8 mouse cellular contexts compared by ENCODE assay signal in genomic region chr9:20951441-20951840, GRCm38 (mm10). TPM values are rescaled to one million over a fixed set of nuclear protein-coding genes. Genes with fewer than 3 reads are reported as not detected.
DNase-seq lines count a peak whose midpoint lies in the region; ATAC-seq and TF ChIP-seq lines count a peak whose summit lies in the region.

No protein-coding gene starts in this region.

- WGBS in forebrain, embryonic 14.5 days: 13% methylated on average over 14 of the region's 14 CpGs
- 5% methylated on average over 14 of the region's 14 CpGs for WGBS in lung, embryonic 15.5 days
- WGBS in stomach, postnatal 0 days: 3% methylated on average over 14 of the region's 14 CpGs

- H3K4me1 ChIP-seq in forebrain, embryonic 14.5 days (ENCODE audit: control insufficient read depth, insufficient read depth, low read length): peaks cover 8% of the 10 kb centered on the region; the same call in 1 of the 2 replicates
- H3K4me1 ChIP-seq in lung, embryonic 15.5 days: peaks cover 28% of the 10 kb centered on the region
- no peaks in the 10 kb centered on the region for H3K4me1 ChIP-seq in stomach, postnatal 0 days (replicated peaks; ENCODE audit: control insufficient read depth, insufficient read depth)

- peak overlapping the region; percentile 85 for H3K9ac ChIP-seq in forebrain, embryonic 14.5 days (ENCODE audit: low read length)
- H3K9ac ChIP-seq in lung, embryonic 15.5 days: peak overlapping the region; percentile 87
- peak overlapping the region; percentile 80 for H3K9ac ChIP-seq in stomach, postnatal 0 days (ENCODE audit: low read length)

- TF ChIP-seq EP300 in stomach, postnatal 0 days (optimal IDR thresholded peaks at IDR 0.05): no peak

- no peaks in the 10 kb centered on the region for H3K27me3 ChIP-seq in forebrain, embryonic 14.5 days (replicated peaks; ENCODE audit: control insufficient read depth, insufficient read depth, low read length)
- H3K27me3 ChIP-seq in lung, embryonic 15.5 days: no peaks in the 10 kb centered on the region
- H3K27me3 ChIP-seq in stomach, postnatal 0 days (ENCODE audit: control insufficient read depth, insufficient read depth, low read length): no peaks in the 10 kb centered on the region

- H3K9me3 ChIP-seq in forebrain, embryonic 14.5 days (replicated peaks; ENCODE audit: control insufficient read depth, low read length): no peaks in the 10 kb centered on the region
- no peaks in the 10 kb centered on the region for H3K9me3 ChIP-seq in lung, embryonic 15.5 days
- no peaks in the 10 kb centered on the region for H3K9me3 ChIP-seq in stomach, postnatal 0 days (ENCODE audit: control insufficient read depth, low read length)

- peak overlapping the region; percentile 80 for H3K4me3 ChIP-seq in forebrain, embryonic 14.5 days (ENCODE audit: low read depth, low read length)
- peak overlapping the region; percentile 76 for H3K4me3 ChIP-seq in lung, embryonic 15.5 days
- H3K4me3 ChIP-seq in stomach, postnatal 0 days (ENCODE audit: low read depth, low read length): peak overlapping the region; percentile 66

- TF ChIP-seq CTCF in stomach, postnatal 0 days (IDR thresholded peaks at IDR 0.05; ENCODE audit: low read depth): no peak

- no peak overlapping the region for H3K27ac ChIP-seq in forebrain, embryonic 14.5 days (ENCODE audit: low read depth, low read length)
- H3K27ac ChIP-seq in lung, embryonic 15.5 days: peak overlapping the region; percentile 94
- H3K27ac ChIP-seq in stomach, postnatal 0 days (replicated peaks): peak overlapping the region; percentile 83

- no peak for ATAC-seq in forebrain, embryonic 14.5 days
- no peak for ATAC-seq in lung, embryonic 15.5 days (ENCODE audit: borderline replicate concordance, extremely low read depth, low FRiP score, low TSS enrichment)
- peak; percentile 64 for ATAC-seq in stomach, postnatal 0 days (ENCODE audit: low FRiP score, low TSS enrichment)

- peak overlapping the region; percentile 88 for H3K4me2 ChIP-seq in forebrain, embryonic 14.5 days (ENCODE audit: low read length)
- H3K4me2 ChIP-seq in lung, embryonic 15.5 days: peak overlapping the region; percentile 87
- peak overlapping the region; percentile 90 for H3K4me2 ChIP-seq in stomach, postnatal 0 days (replicated peaks; ENCODE audit: low read depth)

- DNase-seq in right cerebral cortex, adult 2 months (ENCODE audit: low spot score in 2 of 2): peak; percentile 11 to 14
- DNase-seq in right cerebral cortex, postnatal 36 days (ENCODE audit: low spot score in 2 of 2): no peak
- peak; percentile 65 for DNase-seq in brain, adult 2 months (ENCODE audit: low read depth, low spot score)
- peak; percentile 24 for DNase-seq in forebrain, embryonic 14.5 days (ENCODE audit: low spot score)
- DNase-seq in kidney, adult 18-20 months: peak; percentile 19
- peak; percentile 76 for DNase-seq in stomach, postnatal 0 days (ENCODE audit: low spot score)
- DNase-seq in spleen, postnatal 36 days (ENCODE audit: low spot score in 2 of 2): no peak

- 0 out of 2 replicates have a peak, but pooled peaks cover 6% of the 10 kb centered on the region for H3K36me3 ChIP-seq in forebrain, embryonic 14.5 days (ENCODE audit: control insufficient read depth, insufficient read depth, low read length)
- no peaks in the 10 kb centered on the region for H3K36me3 ChIP-seq in lung, embryonic 15.5 days
- H3K36me3 ChIP-seq in stomach, postnatal 0 days (ENCODE audit: control insufficient read depth, insufficient read depth, low read length): no peaks in the 10 kb centered on the region

RNA-seq across cellular contexts. Expression of gene Dnmt1, which starts 8.2 kb away (rescaled TPM):
- polyA plus RNA-seq in forebrain, embryonic 14.5 days (2014; fragmentation: Nextera tagmentation; extraction: Ambion mirVana): 51.1 and 52.1 TPM in 2 replicates
- polyA plus RNA-seq in lung, embryonic 15.5 days (2015; fragmentation: Nextera tagmentation; extraction: Ambion mirVana): 101 and 104 TPM in 2 replicates
- polyA plus RNA-seq in stomach, postnatal 0 days (2015; fragmentation: Nextera tagmentation; extraction: Ambion mirVana): 17.9 TPM in 2 replicates

RNA-seq across cellular contexts. Expression of gene S1pr2, which starts 25.1 kb away (rescaled TPM):
- polyA plus RNA-seq in forebrain, embryonic 14.5 days (2014; fragmentation: Nextera tagmentation; extraction: Ambion mirVana): 5.9 and 7.8 TPM in 2 replicates
- polyA plus RNA-seq in lung, embryonic 15.5 days (2015; fragmentation: Nextera tagmentation; extraction: Ambion mirVana): 63.4 and 65.2 TPM in 2 replicates
- 16.3 and 19.4 TPM in 2 replicates for polyA plus RNA-seq in stomach, postnatal 0 days (2015; fragmentation: Nextera tagmentation; extraction: Ambion mirVana)

RNA-seq across cellular contexts. Expression of gene Mrpl4, which starts 51.1 kb away (rescaled TPM):
- polyA plus RNA-seq in forebrain, embryonic 14.5 days (2014; fragmentation: Nextera tagmentation; extraction: Ambion mirVana): 118 and 129 TPM in 2 replicates
- polyA plus RNA-seq in lung, embryonic 15.5 days (2015; fragmentation: Nextera tagmentation; extraction: Ambion mirVana): 157 and 160 TPM in 2 replicates
- 87.3 and 90.2 TPM in 2 replicates for polyA plus RNA-seq in stomach, postnatal 0 days (2015; fragmentation: Nextera tagmentation; extraction: Ambion mirVana)

RNA-seq across cellular contexts. Expression of gene Eif3g, which starts 53.0 kb away (rescaled TPM):
- 264 and 269 TPM in 2 replicates for polyA plus RNA-seq in forebrain, embryonic 14.5 days (2014; fragmentation: Nextera tagmentation; extraction: Ambion mirVana)
- 281 and 294 TPM in 2 replicates for polyA plus RNA-seq in lung, embryonic 15.5 days (2015; fragmentation: Nextera tagmentation; extraction: Ambion mirVana)
- polyA plus RNA-seq in stomach, postnatal 0 days (2015; fragmentation: Nextera tagmentation; extraction: Ambion mirVana): 215 and 221 TPM in 2 replicates

Comparison
In these comparisons a context has a peak if more than half of its experiments do, and no peak if none do; other contexts are left out.
1. DNase-seq: peak in right cerebral cortex, adult 2 months (2 of 2), brain, adult 2 months (single experiment), forebrain, embryonic 14.5 days (single experiment), kidney, adult 18-20 months (single experiment) and stomach, postnatal 0 days (single experiment); none in right cerebral cortex, postnatal 36 days (0 of 2) and spleen, postnatal 36 days (0 of 2).
2. Peak in every context shown above with its lines, with median percentiles within 50 percentile points of each other: H3K4me2 ChIP-seq, H3K4me3 ChIP-seq and H3K9ac ChIP-seq.